Mouse (Mus musculus): ENCODE results near the gene Ccdc102a.

GRCm38 (mm10) chr8:94964828-94965227 lies 46.9 kb upstream of the Ccdc102a start:
- TF ChIP-seq CTCF (conservative IDR thresholded peaks at IDR 0.05; ENCODE audit: low read length) (no peak), POU5F1 (IDR thresholded peaks at IDR 0.05; ENCODE audit: borderline replicate concordance, low read length) (no peak), NANOG (IDR thresholded peaks at IDR 0.05; ENCODE audit: borderline replicate concordance, low read length) (no peak)
